In the genomic region with DNA sequence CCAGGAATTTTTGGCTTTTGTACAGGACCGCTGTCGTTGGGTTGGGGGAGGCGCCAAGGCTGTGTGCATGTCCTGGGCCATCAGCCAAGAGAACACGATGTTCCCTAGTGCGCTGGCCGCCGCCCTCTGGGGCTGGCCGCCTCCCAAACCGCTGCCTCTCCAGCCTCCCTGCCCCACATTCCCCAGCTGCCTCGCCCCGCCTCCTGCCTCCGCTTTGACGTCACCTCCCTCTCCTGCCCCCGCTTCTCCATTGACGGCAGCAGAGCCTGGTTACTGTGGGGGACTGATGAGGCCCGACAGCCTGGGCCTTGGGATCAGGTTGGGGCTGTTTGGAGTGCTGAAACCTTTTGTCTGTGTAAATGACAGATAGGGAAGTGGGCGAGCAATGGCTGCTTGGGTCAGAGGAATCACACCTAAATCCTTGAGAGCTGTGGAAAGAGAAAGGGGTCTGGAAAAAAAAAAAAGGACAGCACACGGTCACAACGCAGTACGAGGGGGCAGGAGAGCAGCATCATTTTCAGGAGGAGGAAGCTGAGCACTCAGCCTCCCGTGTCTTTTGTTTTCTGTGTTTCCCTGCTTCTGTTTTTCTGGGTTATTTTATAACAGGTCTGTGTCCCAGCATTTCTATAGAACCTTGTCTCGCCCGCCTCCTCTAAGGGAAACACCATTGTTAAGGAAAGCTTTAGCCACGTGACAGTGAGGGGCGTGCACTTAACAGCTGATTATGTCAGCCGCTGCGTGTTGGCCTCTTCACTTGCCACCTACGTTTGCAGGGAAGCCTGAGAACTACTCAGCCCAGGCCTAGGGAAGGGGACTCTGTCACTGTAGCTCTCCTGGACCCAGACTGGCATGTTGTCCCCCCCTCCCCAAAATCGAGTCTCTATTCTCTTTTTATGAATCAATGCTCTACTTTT, we compare ENCODE assay signal across 8 mouse cellular contexts. TPM values are rescaled to one million over a fixed set of nuclear protein-coding genes. Genes with fewer than 3 reads are reported as not detected.
A peak's percentile ranks its signal among the peaks of the same experiment; 100 is the strongest.
DNase-seq lines count a peak whose midpoint lies in the region; ATAC-seq and TF ChIP-seq lines count a peak whose summit lies in the region.

No protein-coding gene starts in this region.

- H3K36me3 ChIP-seq in forebrain, embryonic 12.5 days (replicated peaks), result peaks cover 16% of the 10 kb centered on the region
- peaks cover 27% of the 10 kb centered on the region for H3K36me3 ChIP-seq in heart, postnatal 0 days (replicated peaks; ENCODE audit: control insufficient read depth, insufficient read depth, low read length)
- H3K36me3 ChIP-seq in liver, embryonic 16.5 days (ENCODE audit: control insufficient read depth, insufficient read depth), result peaks cover 18% of the 10 kb centered on the region
- peaks cover 17% of the 10 kb centered on the region for H3K36me3 ChIP-seq in neural tube, embryonic 12.5 days

- peak; percentile 100 for TF ChIP-seq EP300 in heart, postnatal 0 days (IDR thresholded peaks at IDR 0.05; ENCODE audit: low read depth)

- H3K4me3 ChIP-seq in forebrain, embryonic 12.5 days (replicated peaks), result peak overlapping the region; percentile 29
- H3K4me3 ChIP-seq in heart, postnatal 0 days (ENCODE audit: low read depth, low read length), result peak overlapping the region; percentile 76
- H3K4me3 ChIP-seq in liver, embryonic 16.5 days (ENCODE audit: low read depth, low read length), result peak overlapping the region; percentile 74
- H3K4me3 ChIP-seq in neural tube, embryonic 12.5 days, result peak overlapping the region; percentile 25

- peaks cover 69% of the 10 kb centered on the region for H3K4me1 ChIP-seq in forebrain, embryonic 12.5 days
- peaks cover 16% of the 10 kb centered on the region for H3K4me1 ChIP-seq in heart, postnatal 0 days (ENCODE audit: control insufficient read depth, insufficient read depth)
- peaks cover 64% of the 10 kb centered on the region for H3K4me1 ChIP-seq in liver, embryonic 16.5 days (ENCODE audit: control insufficient read depth, low read depth, low read length)
- H3K4me1 ChIP-seq in neural tube, embryonic 12.5 days, result peaks cover 53% of the 10 kb centered on the region

- no peak for TF ChIP-seq CTCF in heart, postnatal 0 days (IDR thresholded peaks at IDR 0.05; ENCODE audit: low read depth)

- H3K4me2 ChIP-seq in forebrain, embryonic 12.5 days, result peak overlapping the region; percentile 72
- peak overlapping the region; percentile 71 for H3K4me2 ChIP-seq in heart, postnatal 0 days (ENCODE audit: low read depth, low read length)
- H3K4me2 ChIP-seq in liver, embryonic 16.5 days (ENCODE audit: low read depth, low read length), result peak overlapping the region; percentile 96
- H3K4me2 ChIP-seq in neural tube, embryonic 12.5 days (replicated peaks), result peak overlapping the region; percentile 93

- H3K9ac ChIP-seq in forebrain, embryonic 12.5 days, result peak overlapping the region; percentile 44
- H3K9ac ChIP-seq in heart, postnatal 0 days (replicated peaks; ENCODE audit: low read depth, low read length), result peak overlapping the region; percentile 96
- peak overlapping the region; percentile 77 for H3K9ac ChIP-seq in liver, embryonic 16.5 days (ENCODE audit: low read depth, low read length)
- peak overlapping the region; percentile 42; the same call in 1 of the 2 replicates for H3K9ac ChIP-seq in neural tube, embryonic 12.5 days

- peak; percentile 93 for DNase-seq in CD4-positive, CD25-positive, alpha-beta regulatory T cell, adult 2 months (ENCODE audit: low read depth, low spot score)
- peak; percentile 91 for DNase-seq in c-Kit-negative CD71-positive TER-119-positive erythroid progenitor cells, embryonic 14.5 days (ENCODE audit: low read depth, low spot score)
- peak; percentile 99 for DNase-seq in heart, postnatal 0 days (ENCODE audit: low spot score)
- DNase-seq in kidney, postnatal 4 days, result peak; percentile 99
- peak; percentile 93 for DNase-seq in telencephalon, adult 2 months (ENCODE audit: low read depth, low spot score)

- peak overlapping the region; percentile 87 for H3K27ac ChIP-seq in forebrain, embryonic 12.5 days
- H3K27ac ChIP-seq in heart, postnatal 0 days (ENCODE audit: low read depth), result peak overlapping the region; percentile 99
- peak overlapping the region; percentile 97 for H3K27ac ChIP-seq in liver, embryonic 16.5 days (ENCODE audit: low read length)
- peak overlapping the region; percentile 57 for H3K27ac ChIP-seq in neural tube, embryonic 12.5 days

- H3K27me3 ChIP-seq in forebrain, embryonic 12.5 days, result no peaks in the 10 kb centered on the region
- H3K27me3 ChIP-seq in heart, postnatal 0 days (ENCODE audit: control insufficient read depth, insufficient read depth, low read length), result no peaks in the 10 kb centered on the region
- no peaks in the 10 kb centered on the region for H3K27me3 ChIP-seq in liver, embryonic 16.5 days (ENCODE audit: control insufficient read depth, insufficient read depth, low read depth, low read length)
- no peaks in the 10 kb centered on the region for H3K27me3 ChIP-seq in neural tube, embryonic 12.5 days (replicated peaks)

- WGBS in forebrain, embryonic 12.5 days, result 2% methylated on average over 29 of the region's 29 CpGs
- WGBS in heart, postnatal 0 days, result under 1% methylated on average over 28 of the region's 29 CpGs
- 3% methylated on average over 29 of the region's 29 CpGs for WGBS in liver, embryonic 16.5 days (ENCODE audit: insufficient replicate concordance)
- 2% methylated on average over 29 of the region's 29 CpGs for WGBS in neural tube, embryonic 12.5 days

- H3K9me3 ChIP-seq in forebrain, embryonic 12.5 days, result no peaks in the 10 kb centered on the region
- no peaks in the 10 kb centered on the region for H3K9me3 ChIP-seq in heart, postnatal 0 days (replicated peaks; ENCODE audit: control insufficient read depth, low read length)
- no peaks in the 10 kb centered on the region for H3K9me3 ChIP-seq in liver, embryonic 16.5 days (replicated peaks; ENCODE audit: control insufficient read depth, low read length)
- H3K9me3 ChIP-seq in neural tube, embryonic 12.5 days, result no peaks in the 10 kb centered on the region

- ATAC-seq in forebrain, embryonic 12.5 days (ENCODE audit: low FRiP score), result peak; percentile 15; the same call in 1 of the 2 replicates
- peak; percentile 62 for ATAC-seq in heart, postnatal 0 days (ENCODE audit: insufficient read depth, low read depth)
- peak; percentile 56 for ATAC-seq in liver, embryonic 16.5 days (ENCODE audit: low read depth)
- ATAC-seq in neural tube, embryonic 12.5 days (ENCODE audit: low FRiP score, low read depth), result no peak

RNA-seq across cellular contexts. Expression of a gene that starts 2.2 kb away (rescaled TPM):
- 7.8 and 12.3 TPM in 2 replicates for polyA plus RNA-seq in forebrain, embryonic 12.5 days (2016; fragmentation: Nextera tagmentation; extraction: Ambion mirVana)
- total RNA-seq in heart, postnatal 0 days (2014; rRNA removed; ENCODE audit: low replicate concordance), result 76.8 and 93.5 TPM in 2 replicates
- polyA plus RNA-seq in heart, postnatal 0 days (2015; fragmentation: Nextera tagmentation; extraction: Ambion mirVana), result 8.1 and 9.7 TPM in 2 replicates
- 6.9 and 8.5 TPM in 2 replicates for polyA plus RNA-seq in liver, embryonic 16.5 days (2015; fragmentation: Nextera tagmentation; extraction: Ambion mirVana)
- polyA plus RNA-seq in neural tube, embryonic 12.5 days (2016; fragmentation: Nextera tagmentation; extraction: Ambion mirVana), result 7.4 and 9.0 TPM in 2 replicates

RNA-seq across cellular contexts. Expression of a gene that starts 9.0 kb away (rescaled TPM):
- 103 and 121 TPM in 2 replicates for polyA plus RNA-seq in forebrain, embryonic 12.5 days (2016; fragmentation: Nextera tagmentation; extraction: Ambion mirVana)
- total RNA-seq in heart, postnatal 0 days (2014; rRNA removed; ENCODE audit: low replicate concordance), result 25.2 and 27.9 TPM in 2 replicates
- 59.2 and 62.1 TPM in 2 replicates for polyA plus RNA-seq in heart, postnatal 0 days (2015; fragmentation: Nextera tagmentation; extraction: Ambion mirVana)
- polyA plus RNA-seq in liver, embryonic 16.5 days (2015; fragmentation: Nextera tagmentation; extraction: Ambion mirVana), result 16.4 and 25.4 TPM in 2 replicates
- 149 and 174 TPM in 2 replicates for polyA plus RNA-seq in neural tube, embryonic 12.5 days (2016; fragmentation: Nextera tagmentation; extraction: Ambion mirVana)

RNA-seq across cellular contexts. Expression of a gene that starts 23.0 kb away (rescaled TPM):
- polyA plus RNA-seq in forebrain, embryonic 12.5 days (2016; fragmentation: Nextera tagmentation; extraction: Ambion mirVana), result 0.31 and 0.43 TPM in 2 replicates
- total RNA-seq in heart, postnatal 0 days (2014; rRNA removed; ENCODE audit: low replicate concordance), result not detected in 2 replicates
- polyA plus RNA-seq in heart, postnatal 0 days (2015; fragmentation: Nextera tagmentation; extraction: Ambion mirVana), result 0.26 and 0.29 TPM in 2 replicates
- 0.06 and 0.07 TPM in 2 replicates for polyA plus RNA-seq in liver, embryonic 16.5 days (2015; fragmentation: Nextera tagmentation; extraction: Ambion mirVana)
- 0.28 TPM in 2 replicates for polyA plus RNA-seq in neural tube, embryonic 12.5 days (2016; fragmentation: Nextera tagmentation; extraction: Ambion mirVana)

RNA-seq across cellular contexts. Expression of a gene that starts 25.1 kb away (rescaled TPM):
- polyA plus RNA-seq in forebrain, embryonic 12.5 days (2016; fragmentation: Nextera tagmentation; extraction: Ambion mirVana), result 0.11 TPM in 1 of 2 replicates, not detected in the other
- 0.66 TPM in 1 of 2 replicates, not detected in the other for total RNA-seq in heart, postnatal 0 days (2014; rRNA removed; ENCODE audit: low replicate concordance)
- polyA plus RNA-seq in heart, postnatal 0 days (2015; fragmentation: Nextera tagmentation; extraction: Ambion mirVana), result 0.30 and 0.49 TPM in 2 replicates
- polyA plus RNA-seq in liver, embryonic 16.5 days (2015; fragmentation: Nextera tagmentation; extraction: Ambion mirVana), result 0.07 TPM in 1 of 2 replicates, not detected in the other
- not detected in 2 replicates for polyA plus RNA-seq in neural tube, embryonic 12.5 days (2016; fragmentation: Nextera tagmentation; extraction: Ambion mirVana)

RNA-seq across cellular contexts. Expression of a gene that starts 26.6 kb away (rescaled TPM):
- 53.4 and 56.9 TPM in 2 replicates for polyA plus RNA-seq in forebrain, embryonic 12.5 days (2016; fragmentation: Nextera tagmentation; extraction: Ambion mirVana)
- total RNA-seq in heart, postnatal 0 days (2014; rRNA removed; ENCODE audit: low replicate concordance), result 10.9 and 25.5 TPM in 2 replicates
- 18.3 and 24.3 TPM in 2 replicates for polyA plus RNA-seq in heart, postnatal 0 days (2015; fragmentation: Nextera tagmentation; extraction: Ambion mirVana)
- 20.2 and 21.7 TPM in 2 replicates for polyA plus RNA-seq in liver, embryonic 16.5 days (2015; fragmentation: Nextera tagmentation; extraction: Ambion mirVana)
- polyA plus RNA-seq in neural tube, embryonic 12.5 days (2016; fragmentation: Nextera tagmentation; extraction: Ambion mirVana), result 36.1 and 39.8 TPM in 2 replicates

Comparison
In these comparisons a context has a peak if more than half of its experiments do, and no peak if none do; other contexts are left out.
1. H3K4me3 ChIP-seq: peak in every context shown above with its lines; median percentile 76 in heart, postnatal 0 days; 74 in liver, embryonic 16.5 days; 29 in forebrain, embryonic 12.5 days; 25 in neural tube, embryonic 12.5 days.
2. H3K9ac ChIP-seq: peak in every context shown above with its lines; median percentile 96 in heart, postnatal 0 days; 77 in liver, embryonic 16.5 days; 44 in forebrain, embryonic 12.5 days; 42 in neural tube, embryonic 12.5 days.